In the genomic region with DNA sequence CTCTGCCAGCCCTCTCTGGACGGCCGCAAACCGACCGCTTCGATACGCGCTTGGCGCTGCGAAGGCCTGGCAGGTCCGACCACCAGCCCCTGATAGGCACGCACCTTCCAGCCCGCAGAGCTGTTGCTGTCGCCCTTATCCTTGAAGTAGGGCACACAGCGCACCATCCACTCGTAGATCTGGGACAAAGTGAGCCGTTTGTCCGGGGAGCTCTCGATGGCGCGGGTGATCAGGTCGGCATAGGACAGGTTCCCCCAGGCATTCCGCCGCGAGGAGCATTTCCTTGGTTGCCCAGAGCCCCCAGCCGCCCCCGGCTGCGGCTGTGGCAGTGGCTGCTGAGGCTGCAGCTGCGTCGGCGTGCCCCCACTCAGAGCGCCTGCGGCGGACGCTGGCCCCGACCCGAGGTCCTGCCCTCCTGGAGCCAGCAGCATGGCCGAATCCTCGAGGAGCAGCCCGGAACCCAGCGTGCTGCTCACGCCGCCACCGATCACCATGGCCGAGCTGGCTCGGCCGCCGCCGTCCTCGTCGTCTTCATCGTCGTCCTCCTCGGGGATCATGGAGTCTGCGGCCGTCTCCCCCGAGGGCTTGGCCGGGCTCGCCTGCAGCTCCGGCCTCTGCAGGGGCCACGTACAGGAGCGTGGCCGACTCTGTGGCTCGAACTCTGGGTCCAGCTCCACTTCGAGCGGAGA, we compare ENCODE assay signal across 8 mouse cellular contexts. TPM values are rescaled to one million over a fixed set of nuclear protein-coding genes. Genes with fewer than 3 reads are reported as not detected.
DNase-seq lines count a peak whose midpoint lies in the region; ATAC-seq and TF ChIP-seq lines count a peak whose summit lies in the region.

No protein-coding gene starts in this region.

- peak overlapping the region; percentile 99 for H3K4me2 ChIP-seq in stomach, embryonic 15.5 days

- WGBS in lung, adult 2 months, result 9% methylated on average over 65 of the region's 65 CpGs
- 1% methylated on average over 65 of the region's 65 CpGs for WGBS in cerebellum, adult 2 months
- WGBS in stomach, embryonic 15.5 days, result 7% methylated on average over 65 of the region's 65 CpGs

- H3K9me3 ChIP-seq in stomach, embryonic 15.5 days, result no peaks in the 10 kb centered on the region

- ATAC-seq in stomach, embryonic 15.5 days (ENCODE audit: insufficient read depth, low FRiP score, low read depth), result no peak

- peak overlapping the region; percentile 95 for H3K27ac ChIP-seq in cerebellum, adult 2 months (ENCODE audit: insufficient read depth, low read length)
- peak overlapping the region; percentile 99 for H3K27ac ChIP-seq in stomach, embryonic 15.5 days

- H3K9ac ChIP-seq in stomach, embryonic 15.5 days, result peak overlapping the region; percentile 73

- TF ChIP-seq POLR2A in lung, adult 2 months (IDR thresholded peaks at IDR 0.05; ENCODE audit: borderline replicate concordance, extremely low read depth, low read depth, low read length), result no peak
- TF ChIP-seq POLR2A in cerebellum, adult 2 months (IDR thresholded peaks at IDR 0.05; ENCODE audit: borderline replicate concordance, insufficient read depth, low read length), result 0 out of 2 replicates have a peak, but pooled peaks have one; percentile 4

- DNase-seq in lung, adult 2 months, result no peak
- no peak for DNase-seq in lung, adult 18-20 months
- peak in 1 of 2 experiments; percentile 54 for DNase-seq in cerebellum, adult 2 months
- peak; percentile 28 for DNase-seq in gastrocnemius, postnatal 25 days
- peak; percentile 61 for DNase-seq in kidney, postnatal 10 days
- DNase-seq in mesoderm, embryonic 11.5 days (ENCODE audit: low read depth, low spot score), result peak; percentile 26
- no peak for DNase-seq in c-Kit-positive CD71-positive TER-119-positive erythroid progenitor cells, embryonic 14.5 days (ENCODE audit: low spot score)

- H3K4me1 ChIP-seq in lung, adult 2 months (ENCODE audit: control insufficient read depth, insufficient read depth, low read length), result peaks cover 28% of the 10 kb centered on the region
- H3K4me1 ChIP-seq in cerebellum, adult 2 months (ENCODE audit: control insufficient read depth, insufficient read depth, low read length), result peaks cover 10% of the 10 kb centered on the region; the same call in 1 of the 2 replicates
- peaks cover 34% of the 10 kb centered on the region for H3K4me1 ChIP-seq in stomach, embryonic 15.5 days

- H3K27me3 ChIP-seq in cerebellum, adult 2 months (ENCODE audit: control insufficient read depth, insufficient read depth, low read length), result no peaks in the 10 kb centered on the region
- H3K27me3 ChIP-seq in stomach, embryonic 15.5 days (replicated peaks), result no peaks in the 10 kb centered on the region

- TF ChIP-seq CTCF in lung, adult 2 months (IDR thresholded peaks at IDR 0.05; ENCODE audit: insufficient read depth, low read length), result no peak
- TF ChIP-seq CTCF in cerebellum, adult 2 months (IDR thresholded peaks at IDR 0.05; ENCODE audit: borderline replicate concordance, insufficient read depth, low read depth, low read length), result no peak

- H3K36me3 ChIP-seq in stomach, embryonic 15.5 days, result no peaks in the 10 kb centered on the region

- H3K4me3 ChIP-seq in lung, adult 2 months (replicated peaks; ENCODE audit: extremely low read depth, low read depth, low read length), result peak overlapping the region; percentile 73
- peak overlapping the region; percentile 99 for H3K4me3 ChIP-seq in cerebellum, adult 2 months (replicated peaks; ENCODE audit: insufficient read depth, low read depth, low read length)
- H3K4me3 ChIP-seq in stomach, embryonic 15.5 days (replicated peaks), result peak overlapping the region; percentile 84

RNA-seq across cellular contexts. Expression of a gene that starts 1.7 kb away (rescaled TPM):
- 49.3 and 79.9 TPM in 2 replicates for polyA plus RNA-seq in lung, adult 2 months (2012; rRNA removed)
- polyA plus RNA-seq in cerebellum, adult 2 months (2012; rRNA removed), result 50.5 and 59.9 TPM in 2 replicates
- 10 to 100 TPM; 21.6 to 22.6 TPM for total RNA-seq in gastrocnemius, postnatal 25 days (2021)
- 7.4 and 8.7 TPM in 2 replicates for polyA plus RNA-seq in stomach, embryonic 15.5 days (2015; fragmentation: Nextera tagmentation; extraction: Ambion mirVana)

Comparison
In these comparisons a context has a peak if more than half of its experiments do, and no peak if none do; other contexts are left out.
1. DNase-seq: peak in gastrocnemius, postnatal 25 days (single experiment), kidney, postnatal 10 days (single experiment) and mesoderm, embryonic 11.5 days (single experiment); none in lung, adult 2 months (single experiment), lung, adult 18-20 months (0 of 2) and c-Kit-positive CD71-positive TER-119-positive erythroid progenitor cells, embryonic 14.5 days (single experiment).
2. Peak in every context shown above with its lines, with median percentiles within 50 percentile points of each other: H3K4me3 ChIP-seq.